Mouse (Mus musculus) G1E (cell line): ENCODE measurements around the gene Pdia5.

Experiments
- CTCF ChIP-seq: IDR thresholded peaks from 2 replicates; pipeline ENCODE4 v1.5.1; 2012; ENCODE audit warnings: low read depth, low read length, inconsistent platforms, mixed read lengths
- GATA1 ChIP-seq: IDR thresholded peaks from 2 replicates; pipeline ENCODE4 v1.6.1; 2012; ENCODE audit warnings: borderline replicate concordance, low read length, inconsistent platforms, mixed read lengths
- TAL1 ChIP-seq: conservative IDR thresholded peaks from 2 replicates; pipeline ENCODE4 v1.6.1; 2012; ENCODE audit warnings: low read depth, low read length, inconsistent platforms, mixed read lengths

DNA sequence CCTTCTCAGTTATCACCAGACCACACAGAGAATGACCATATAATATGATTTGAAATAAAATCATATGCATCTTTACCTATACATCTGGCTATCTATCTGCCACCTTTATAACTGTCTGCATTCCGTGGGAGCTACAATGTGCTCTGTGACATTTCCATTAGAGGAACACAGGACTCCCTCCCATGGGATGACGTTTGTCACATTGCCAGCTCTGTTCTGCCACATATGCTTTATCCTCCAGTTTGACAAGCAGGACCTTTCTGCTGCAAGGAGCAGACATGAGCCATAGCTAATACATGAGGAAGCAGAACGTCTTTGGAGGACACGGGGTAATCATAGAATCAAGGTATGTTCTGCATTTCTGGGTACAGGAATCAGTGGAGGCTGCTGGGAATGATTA is 33.5 kb upstream of the Pdia5 start:
- TF ChIP-seq TAL1 = no peak
- TF ChIP-seq CTCF = no peak
- TF ChIP-seq GATA1 = no peak
